Mouse (Mus musculus) adrenal gland, postnatal 14 days (tissue): ENCODE results near the gene Speg. TPM values are rescaled to one million over a fixed set of nuclear protein-coding genes. Genes with fewer than 3 reads are reported as not detected.

Source experiments
- DNase-seq: peaks from one replicate; pipeline ENCODE4 v3.0.0; 2021; ENCODE audit warnings: mixed read lengths
- total RNA-seq: library from RNA; stranded (reverse); gene quantifications from 2 replicates; pipeline ENCODE4 v1.2.3, GENCODE M21; 2021

The Speg gene
- total RNA-seq, 1 experiment from 2014 or later, result 11.0 TPM

DNA sequence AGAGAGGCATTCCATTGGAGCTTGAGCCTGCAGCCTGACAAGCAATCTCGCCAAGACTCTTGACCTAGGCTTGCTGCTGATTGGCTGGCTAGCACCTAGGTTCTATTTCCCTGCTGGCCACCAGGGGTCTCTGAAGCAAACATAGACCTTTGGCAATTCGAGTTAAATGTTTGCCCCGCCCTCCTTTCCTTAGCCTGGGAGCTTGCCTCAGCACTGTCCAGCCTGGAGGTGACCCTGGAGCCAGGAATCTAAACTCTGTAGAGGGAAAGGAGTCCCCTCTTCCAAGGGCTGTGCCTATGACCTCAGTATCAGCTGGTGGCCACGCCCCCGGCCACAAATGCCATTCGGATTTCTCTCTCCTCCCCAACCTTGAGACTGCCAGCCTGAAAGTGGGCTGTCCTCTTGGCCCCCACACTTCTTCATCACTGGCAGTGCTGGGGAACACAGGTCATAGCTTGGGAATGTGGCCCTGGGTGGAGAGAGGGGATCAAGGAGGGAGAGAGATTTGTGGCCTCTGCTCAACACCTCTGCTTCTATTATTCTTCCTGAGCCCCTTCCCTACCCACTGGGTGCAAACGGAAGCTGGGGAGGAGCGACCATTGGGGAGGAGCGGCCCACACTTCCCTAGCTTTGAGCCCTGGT, 23.8 kb downstream of the Speg start:
- DNase-seq, result peak; percentile 89

DNA sequence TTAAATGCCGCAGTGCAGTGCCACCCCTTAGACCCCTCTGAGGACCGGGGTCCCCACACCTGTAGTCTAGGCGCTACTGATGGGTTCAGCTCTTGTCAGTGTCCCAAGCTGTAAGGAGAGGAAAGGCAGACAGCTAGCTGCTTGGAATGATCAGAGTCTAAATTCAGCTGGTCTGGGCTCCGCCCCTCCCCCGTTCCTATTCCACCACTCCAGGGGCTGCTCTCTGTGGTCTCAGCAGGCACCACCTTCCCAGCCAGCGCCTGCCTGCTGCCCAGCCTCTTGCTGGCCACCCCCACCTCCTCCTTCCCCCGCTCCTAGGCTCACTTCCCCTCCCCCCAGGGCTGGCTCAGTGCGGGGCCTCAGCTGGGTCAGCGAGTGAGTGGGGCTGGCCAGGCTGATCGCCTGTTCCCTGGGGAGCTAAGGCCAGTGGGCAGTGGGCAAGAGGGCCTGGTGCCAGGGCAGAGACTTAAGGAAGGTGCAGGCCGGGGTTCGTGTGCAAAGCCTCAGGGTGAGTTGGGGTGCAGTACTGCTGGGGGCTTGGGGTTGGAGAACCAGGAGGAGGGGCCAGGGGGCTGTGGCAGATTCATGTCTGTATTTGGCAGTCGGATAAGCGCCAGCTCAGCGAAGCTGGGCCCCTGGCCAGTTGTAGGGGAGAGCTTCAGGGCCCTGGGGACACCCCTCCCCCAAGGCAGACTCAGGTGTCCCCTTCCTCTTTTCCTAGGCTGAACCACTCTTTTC, 24.8 kb downstream of the Speg start:
- DNase-seq, result peak; percentile 84

DNA sequence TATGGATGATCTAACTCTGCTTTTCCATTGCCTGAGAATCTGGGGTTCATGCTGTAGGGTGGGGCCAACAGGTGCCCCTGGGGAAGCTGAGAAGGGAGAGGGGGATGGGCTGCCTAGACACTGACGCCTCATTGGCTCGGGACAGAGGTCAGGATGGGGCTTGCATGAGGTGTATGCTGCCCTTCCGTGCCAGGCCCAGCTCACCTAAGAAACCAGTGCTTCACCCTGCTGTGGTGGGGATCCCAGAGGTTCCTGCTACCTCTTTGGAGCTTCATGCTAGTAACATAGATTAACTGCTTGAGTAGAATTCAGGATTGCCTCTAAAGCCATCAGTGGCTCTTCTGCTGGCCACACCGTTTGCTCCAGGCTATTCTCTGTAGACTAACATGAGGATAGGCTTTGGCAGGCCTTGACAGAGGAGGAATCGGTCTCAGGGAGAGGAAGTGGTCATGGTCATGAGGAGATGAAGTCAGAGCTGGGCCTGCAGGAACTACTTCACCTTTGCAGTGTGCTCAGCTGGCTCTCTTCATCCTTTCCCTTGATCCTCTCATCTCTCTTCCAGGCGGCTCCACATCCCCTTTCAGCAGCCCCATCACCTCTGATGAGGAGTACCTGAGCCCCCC, 25.5 kb downstream of the Speg start:
- DNase-seq, result no peak

DNA sequence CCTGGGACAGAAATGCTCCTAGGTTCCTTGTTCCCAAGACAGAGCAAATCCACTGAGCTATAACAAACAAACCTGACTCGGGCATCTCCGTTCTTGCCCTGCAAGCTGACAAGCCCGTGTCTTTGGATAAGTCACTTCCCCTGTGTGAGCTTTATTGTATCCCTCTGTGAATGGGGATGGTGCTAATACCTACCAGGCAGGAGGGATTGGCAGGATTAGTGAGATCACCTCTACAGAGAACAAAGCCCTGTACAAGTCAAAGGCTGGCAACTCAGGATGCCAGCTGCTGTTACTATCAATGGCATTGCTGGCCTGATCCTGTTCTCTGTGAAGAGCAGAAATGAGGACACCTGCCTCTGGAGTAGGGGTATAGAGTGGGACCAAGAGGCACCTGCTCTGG, 30.4 kb downstream of the Speg start:
- no peak for DNase-seq

DNA sequence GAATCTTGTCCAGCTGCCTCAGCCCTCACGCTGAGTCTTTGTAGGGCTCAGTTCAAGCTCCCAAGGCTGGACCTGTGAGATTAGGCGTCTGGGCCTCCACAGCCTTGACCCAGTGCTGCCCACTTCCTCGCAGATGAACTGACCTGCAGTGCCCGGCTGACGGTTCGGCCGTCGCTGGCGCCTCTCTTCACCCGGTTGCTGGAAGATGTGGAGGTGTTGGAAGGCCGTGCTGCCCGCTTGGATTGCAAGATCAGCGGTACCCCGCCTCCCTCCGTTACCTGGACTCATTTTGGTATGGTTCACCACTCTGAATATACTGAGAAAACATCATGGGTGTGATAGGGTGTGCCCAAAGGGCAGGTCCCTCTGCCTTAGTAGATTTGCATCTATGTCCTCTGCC, 31.1 kb downstream of the Speg start:
- DNase-seq, result no peak

DNA sequence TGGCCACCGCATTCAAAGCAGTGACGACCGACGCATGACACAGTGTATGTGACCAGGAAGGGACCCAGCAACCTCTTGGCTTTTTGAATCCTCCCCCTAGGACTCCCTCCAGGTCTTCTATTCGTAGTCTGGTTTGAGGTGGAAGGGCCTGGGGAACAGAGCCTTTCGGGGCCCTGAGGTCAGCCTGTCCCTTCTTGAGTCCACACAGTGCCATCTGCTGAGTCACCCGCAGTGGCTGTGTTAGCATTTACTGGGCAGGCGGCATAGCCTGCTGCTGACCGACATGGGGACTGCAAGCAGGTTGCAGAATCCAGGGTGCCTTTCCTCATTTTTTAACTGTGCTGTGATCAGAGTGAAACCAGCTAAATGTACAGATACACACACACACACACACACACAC, 32.0 kb downstream of the Speg start:
- no peak for DNase-seq

DNA sequence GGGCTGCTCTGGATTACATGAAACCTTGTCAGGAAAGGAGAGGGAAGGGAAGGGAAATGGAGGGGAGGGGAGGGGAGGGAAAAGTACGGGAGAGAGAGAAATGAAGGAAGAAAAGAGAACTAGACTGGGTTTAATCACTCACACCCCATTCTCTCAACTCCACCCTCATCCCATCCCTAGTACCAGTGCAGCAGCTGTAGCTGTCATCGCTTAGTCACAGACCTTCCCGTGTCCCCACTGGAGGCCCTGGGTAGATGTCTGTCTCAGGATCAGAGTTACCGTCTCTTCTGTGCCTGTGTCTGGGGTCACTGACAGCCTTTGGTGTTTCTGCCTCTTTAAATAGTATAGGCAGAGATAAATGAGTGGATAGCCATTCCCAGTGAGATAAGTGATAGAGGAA, 33.1 kb downstream of the Speg start:
- no peak for DNase-seq

DNA sequence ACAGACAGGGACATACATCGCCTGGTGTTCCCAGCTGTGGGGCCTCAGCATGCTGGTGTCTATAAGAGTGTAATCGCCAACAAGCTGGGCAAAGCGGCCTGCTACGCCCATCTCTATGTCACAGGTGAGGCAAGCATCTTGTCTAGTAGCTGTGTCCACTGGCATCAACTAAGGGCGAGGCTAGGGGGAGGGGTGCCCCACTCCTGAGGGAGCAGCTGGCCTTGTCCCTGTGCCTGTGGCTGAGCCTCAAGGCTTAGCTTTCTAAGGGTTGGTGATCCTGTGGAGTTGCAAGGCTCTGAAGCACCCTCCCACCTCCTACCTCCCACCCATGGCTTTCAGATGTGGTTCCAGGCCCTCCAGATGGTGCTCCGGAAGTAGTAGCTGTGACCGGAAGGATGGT, 34.9 kb downstream of the Speg start:
- no peak for DNase-seq

DNA sequence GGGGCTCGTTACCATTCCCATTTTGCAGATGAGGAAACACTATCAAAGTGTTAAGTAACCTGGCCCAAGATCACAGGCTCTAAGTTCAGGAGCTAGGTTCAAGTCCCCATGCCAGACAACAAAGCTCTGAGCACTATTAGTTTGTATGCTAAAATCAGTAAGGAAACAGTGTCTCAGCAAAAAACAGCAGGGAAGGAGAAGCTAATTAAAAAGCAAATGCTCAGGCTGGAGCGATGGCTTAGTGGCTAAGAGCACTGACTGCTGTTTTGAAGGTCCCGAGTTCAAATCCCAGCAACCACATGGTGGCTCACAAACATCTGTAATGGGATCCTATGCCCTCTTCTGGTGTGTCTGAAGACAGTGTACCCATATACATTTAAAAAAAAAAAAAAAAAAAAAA, 37.1 kb downstream of the Speg start:
- no peak for DNase-seq

DNA sequence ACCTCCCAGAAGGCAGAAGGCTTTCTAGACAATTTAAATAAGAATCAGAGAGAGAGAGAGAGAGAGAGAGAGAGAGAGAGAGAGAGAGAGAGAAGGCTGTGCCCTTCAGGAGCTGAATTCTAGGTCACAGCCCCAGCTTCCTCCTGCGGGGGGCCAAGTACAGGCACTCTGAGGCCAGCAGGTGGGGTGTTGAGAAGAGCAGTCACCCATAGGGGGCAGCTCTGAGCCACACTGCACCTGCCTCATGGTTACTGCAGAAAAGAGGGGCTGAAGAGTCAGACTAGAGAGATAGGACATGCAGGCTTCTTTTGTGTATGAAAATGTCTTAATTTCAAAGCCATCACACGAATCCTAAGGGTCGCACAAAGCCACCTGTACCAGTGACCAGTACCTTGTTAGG, 38.7 kb downstream of the Speg start:
- DNase-seq, result peak; percentile 38

DNA sequence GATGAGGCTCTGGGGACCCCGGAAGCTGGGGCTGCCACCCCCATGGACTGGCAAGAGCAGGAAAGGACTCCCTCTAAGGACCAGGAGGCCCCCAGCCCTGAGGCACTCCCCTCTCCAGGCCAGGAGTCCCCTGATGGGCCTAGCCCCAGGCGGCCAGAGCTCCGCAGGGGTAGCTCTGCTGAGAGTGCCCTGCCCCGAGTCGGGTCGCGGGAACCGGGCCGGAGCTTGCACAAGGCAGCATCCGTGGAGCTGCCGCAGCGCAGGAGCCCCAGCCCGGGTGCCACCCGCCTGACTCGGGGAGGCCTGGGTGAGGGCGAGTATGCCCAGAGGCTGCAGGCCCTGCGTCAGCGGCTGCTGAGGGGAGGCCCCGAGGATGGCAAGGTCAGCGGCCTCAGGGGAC, 46.7 kb downstream of the Speg start:
- DNase-seq, result peak; percentile 26

DNA sequence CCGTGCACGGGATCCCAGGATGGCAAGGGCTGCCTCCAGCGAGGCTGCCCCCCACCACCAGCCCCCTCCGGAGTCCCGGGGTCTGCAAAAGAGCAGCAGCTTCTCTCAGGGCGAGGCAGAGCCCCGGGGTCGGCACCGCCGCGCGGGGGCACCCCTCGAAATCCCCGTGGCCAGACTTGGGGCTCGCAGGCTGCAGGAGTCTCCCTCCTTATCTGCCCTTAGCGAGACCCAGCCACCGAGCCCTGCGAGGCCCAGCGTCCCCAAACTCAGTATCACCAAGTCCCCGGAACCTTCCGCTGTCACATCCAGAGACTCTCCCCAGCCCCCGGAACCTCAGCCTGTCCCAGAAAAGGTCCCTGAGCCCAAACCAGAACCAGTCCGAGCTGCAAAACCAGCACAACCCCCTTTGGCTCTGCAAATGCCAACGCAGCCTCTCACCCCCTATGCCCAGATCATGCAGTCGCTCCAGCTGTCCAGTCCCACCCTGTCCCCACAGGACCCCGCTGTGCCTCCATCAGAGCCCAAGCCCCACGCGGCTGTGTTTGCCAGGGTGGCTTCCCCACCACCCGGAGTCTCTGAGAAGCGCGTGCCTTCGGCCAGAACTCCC, 47.2 kb downstream of the Speg start:
- DNase-seq, result no peak

DNA sequence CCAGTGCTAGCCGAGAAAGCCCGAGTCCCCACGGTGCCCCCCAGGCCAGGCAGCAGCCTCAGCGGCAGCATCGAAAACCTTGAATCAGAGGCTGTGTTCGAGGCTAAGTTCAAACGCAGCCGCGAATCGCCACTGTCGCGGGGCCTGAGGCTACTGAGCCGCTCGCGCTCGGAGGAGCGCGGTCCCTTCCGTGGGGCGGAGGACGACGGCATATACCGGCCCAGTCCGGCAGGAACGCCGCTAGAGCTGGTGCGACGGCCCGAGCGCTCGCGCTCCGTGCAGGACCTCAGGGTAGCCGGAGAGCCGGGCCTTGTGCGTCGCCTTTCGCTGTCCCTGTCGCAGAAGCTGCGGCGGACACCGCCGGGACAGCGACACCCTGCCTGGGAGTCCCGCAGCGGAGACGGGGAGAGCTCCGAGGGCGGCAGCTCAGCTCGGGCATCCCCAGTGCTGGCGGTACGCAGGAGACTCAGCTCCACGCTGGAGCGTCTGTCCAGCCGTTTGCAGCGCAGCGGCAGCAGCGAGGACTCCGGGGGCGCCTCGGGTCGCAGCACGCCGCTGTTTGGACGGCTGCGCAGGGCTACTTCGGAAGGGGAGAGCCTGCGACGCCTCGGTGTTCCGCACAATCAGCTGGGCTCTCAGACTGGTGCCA, 47.9 kb downstream of the Speg start:
- peak; percentile 59 for DNase-seq

DNA sequence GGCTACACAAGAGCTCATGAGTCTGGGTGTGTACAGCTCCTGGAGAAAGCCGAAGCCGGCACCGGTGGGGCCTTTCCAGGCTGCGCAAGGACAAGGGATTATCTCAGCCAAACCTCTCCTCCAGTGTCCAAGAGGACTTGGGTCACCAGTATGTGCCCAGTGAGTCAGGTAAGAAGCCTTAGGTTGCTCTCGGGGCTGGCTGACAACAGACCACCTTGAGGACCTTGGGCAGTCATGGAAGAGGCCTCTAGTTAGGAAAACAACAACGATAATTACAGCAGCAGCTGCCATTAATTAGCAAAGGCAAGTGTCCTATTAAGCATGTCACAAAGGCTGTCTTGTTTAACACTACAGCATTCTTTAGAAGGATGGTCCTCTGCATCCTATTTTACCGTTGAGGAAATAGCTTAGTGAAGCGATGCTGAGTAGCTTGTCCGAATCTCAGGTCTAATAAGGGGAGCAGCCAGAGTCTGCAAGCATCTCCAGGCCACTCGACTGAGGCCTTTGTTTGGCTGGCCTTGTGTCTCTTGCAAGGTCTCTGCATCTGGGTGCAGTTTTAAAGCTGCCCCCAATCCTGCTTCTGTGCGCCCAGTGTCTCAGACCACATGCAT, 48.8 kb downstream of the Speg start:
- no peak for DNase-seq

DNA sequence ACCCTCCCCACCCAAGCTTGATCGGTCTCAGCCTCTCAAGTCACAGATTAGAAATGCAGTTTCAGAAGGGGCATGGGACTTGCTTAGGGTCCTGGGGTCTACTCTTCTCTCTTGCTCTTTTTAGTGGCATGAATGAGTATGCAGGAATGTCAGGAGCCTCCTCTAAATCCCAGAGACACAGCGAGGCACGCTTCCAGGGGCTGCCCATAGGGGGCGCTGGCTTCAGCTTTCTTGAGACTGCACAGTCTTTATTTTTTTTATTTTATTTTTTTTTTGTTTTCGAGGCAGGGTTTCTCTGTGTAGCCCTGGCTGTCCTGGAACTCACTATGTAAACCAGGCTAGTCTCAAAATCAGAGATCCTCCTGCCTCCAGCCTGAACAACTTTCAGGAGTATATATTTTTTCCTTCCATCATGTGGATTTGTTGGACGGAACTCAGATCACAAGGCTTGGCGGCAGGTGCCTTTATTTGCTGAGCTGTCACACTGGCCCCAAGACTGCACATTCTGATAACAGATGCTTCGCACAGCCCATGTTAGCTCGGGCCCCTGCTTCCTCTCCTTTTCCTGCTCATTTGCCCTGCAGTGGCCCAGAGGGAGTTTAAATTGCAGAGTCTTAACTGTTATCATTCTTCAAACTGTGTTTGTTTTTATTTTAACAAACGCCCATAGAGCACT, 50.8 kb downstream of the Speg start:
- peak; percentile 65 for DNase-seq

DNA sequence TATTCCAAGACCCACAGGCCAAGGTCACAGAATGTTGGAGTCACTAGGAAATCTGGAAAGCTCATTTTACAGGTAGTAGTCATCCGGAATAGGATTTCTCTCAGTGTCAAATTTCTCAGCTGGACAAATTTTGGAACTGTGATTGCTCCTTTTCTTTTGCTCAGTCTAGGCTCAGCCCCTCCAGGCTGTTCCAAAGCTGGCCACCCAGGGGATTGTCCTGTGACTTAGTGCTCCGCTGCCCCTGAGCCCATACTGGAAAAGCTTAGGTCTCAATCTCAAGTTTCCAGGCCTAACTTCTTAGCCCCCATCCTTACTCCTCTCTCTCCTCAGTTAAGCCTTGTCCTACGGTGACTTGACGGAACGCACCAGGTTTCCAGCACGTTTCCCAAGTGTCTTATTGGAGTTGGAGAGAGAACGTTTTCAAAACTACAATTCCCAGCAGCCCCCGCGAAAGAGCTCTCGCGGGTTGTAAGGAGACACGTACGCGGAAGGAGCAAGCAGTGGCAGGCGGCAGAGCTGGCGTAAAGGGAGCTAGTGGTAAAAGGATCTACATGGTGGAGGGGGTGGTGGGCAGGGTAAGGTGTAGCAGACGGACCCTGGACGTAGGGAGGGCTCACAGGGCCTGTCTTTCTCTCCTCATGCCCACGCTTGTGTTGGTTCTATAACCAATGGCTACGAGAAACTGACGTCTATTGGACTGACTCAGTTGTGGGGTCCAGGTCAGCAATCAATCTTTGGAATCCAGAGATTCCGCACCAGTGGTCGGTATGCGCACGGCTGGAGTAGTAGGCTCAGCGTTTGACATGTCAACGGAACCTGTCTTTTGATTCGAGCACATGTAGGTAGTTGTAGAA, 60.6 kb downstream of the Speg start, which contains the start of gene Gmppa:
Gene Gmppa (plus strand): TSS at position 456 of the 854 bp plus-strand sequence.
- peak; percentile 89 for DNase-seq

DNA sequence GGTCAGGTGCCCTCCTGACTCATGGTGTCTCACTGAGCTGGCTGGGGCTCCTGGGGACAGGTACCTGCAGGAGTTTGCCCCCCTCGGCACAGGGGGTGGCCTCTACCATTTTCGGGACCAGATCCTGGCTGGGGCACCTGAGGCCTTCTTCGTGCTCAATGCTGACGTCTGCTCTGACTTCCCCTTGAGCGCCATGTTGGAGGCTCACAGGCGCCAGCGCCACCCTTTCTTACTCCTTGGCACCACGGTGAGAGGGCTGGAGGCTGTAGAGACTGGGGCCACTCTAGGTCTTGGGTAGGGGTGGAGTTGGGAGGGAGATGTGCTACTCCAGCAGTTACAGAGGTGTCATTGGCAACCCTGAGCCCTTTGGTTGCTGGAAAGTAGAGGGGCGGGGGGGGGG, 63.7 kb downstream of the Speg start:
- no peak for DNase-seq

DNA sequence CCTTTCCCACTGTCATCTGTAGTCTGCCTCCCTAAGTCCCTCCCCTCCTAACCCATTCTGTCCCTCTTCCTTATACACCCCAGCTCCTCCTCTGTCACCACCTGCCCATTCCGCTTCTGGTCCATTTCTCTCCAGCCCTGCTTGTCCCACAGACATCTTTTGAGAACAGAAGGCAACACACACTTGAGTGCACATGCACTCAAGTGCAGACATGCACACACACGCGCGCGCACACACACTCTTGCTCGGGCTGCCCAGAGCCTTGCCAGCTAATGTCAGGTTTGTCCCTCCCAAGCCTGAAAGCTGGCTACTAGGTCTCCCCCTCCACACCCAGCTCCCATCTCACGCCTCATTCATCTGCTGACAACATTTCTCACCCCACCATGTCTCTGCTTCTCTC, 65.6 kb downstream of the Speg start:
- DNase-seq, result no peak

DNA sequence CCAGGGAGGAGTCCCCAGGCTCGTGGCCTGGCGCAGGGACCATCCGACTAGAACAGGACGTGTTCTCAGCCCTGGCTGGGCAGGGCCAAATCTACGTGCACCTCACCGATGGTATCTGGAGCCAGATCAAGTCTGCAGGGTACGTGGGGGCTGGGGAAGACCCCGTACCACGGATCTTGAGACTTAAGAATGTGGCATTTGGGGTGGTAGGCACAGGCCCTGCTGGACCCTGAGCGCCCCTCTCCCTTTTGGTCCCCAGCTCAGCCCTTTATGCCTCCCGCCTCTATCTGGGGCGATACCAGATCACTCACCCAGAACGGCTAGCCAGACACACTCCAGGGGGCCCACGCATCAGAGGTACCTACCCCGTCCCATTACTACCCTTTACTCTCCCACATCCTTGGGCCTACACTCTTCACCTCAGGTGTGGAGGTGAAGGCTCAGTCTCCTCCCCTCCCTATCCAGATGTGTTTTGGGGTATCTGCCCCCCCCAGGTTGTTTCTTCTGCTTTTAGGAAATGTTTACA, 66.4 kb downstream of the Speg start:
- DNase-seq, result no peak

DNA sequence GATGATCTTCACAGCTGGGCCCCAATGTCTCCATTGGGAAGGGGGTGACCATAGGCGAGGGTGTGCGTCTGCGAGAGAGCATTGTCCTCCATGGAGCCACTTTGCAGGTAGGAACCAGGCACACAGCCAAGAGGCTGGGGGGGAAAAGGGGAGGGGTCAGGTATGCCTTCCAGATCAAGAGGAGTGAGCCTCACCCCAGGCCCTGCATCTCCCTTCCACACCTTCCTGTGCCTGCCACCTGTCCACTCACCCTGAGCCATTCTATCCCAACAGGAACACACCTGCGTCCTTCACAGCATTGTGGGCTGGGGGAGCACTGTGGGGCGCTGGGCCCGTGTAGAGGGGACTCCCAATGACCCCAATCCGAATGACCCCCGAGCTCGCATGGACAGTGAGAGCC, 67.1 kb downstream of the Speg start:
- DNase-seq, result no peak
